Mouse (Mus musculus): ENCODE data around the gene Hist1h4h. TPM values are rescaled to one million over a fixed set of nuclear protein-coding genes. Genes with fewer than 3 reads are reported as not detected.
"Not testable (repeated sequence)": the region's sequence is repeated elsewhere in the genome, so short reads cannot be mapped to it uniquely, and the experiment has no call there.

Gene Hist1h4h
- polyA plus RNA-seq, 1 experiment from 2014 or later = 6.9 TPM

DNA sequence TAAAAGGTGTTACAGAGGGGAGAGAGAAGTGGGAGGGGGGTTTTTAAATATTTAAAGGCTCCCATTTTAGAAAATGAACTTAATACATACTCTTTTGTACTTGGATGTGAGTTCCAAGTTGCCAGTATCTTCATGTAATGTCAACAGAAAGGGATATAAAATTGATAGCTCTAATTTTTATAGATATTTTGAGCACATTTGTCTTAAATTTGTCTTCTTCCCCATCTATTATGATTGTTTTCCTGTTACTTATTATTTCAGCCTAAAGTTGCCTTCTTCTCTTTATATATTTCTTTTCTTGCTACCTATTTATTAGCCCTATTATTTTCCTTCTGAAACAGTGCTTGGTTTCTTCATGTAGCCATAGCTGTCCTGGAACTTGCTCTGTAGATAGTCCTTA is 22.1 kb downstream of the Hist1h4h start, which contains the start of gene Hist1h1d:
TSS of gene Hist1h1d (plus strand) at position 301 of the 400 bp plus-strand sequence.
- no peak for ATAC-seq (ENCODE audit: low FRiP score)
- Histone ChIP-seq H3K9ac (no peak within 1 kb of the TSS), H3K36me3 (no peaks in the 10 kb centered on the region), H3K4me2 (replicated peaks) (no peak within 1 kb of the TSS), H3K27ac (peak within 1 kb of the TSS; percentile 89), H3K9me3 (replicated peaks) (no peaks in the 10 kb centered on the region), H3K4me3 (no peak within 1 kb of the TSS), H3K4me1 (peaks cover 17% of the 10 kb centered on the region), H3K27me3 (no peaks in the 10 kb centered on the region)

DNA sequence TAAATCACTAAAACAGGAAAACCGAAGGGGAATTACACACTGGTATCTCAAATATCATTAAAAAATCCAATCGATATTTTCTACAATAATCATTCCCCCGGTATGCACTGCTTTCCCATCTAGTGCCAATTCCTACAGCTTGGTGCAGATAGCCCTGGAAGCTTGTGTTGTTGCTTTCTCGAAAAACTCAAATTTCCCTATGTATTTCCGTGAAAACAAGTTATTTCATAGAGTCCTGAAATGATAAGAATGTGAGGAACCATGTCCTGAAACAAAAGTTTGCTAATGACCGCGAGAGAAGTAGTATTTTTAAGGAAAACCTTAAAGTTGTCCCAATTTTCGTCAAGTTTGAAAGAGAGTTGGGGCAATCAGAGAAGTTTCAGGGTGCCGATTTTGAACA is 23.5 kb downstream of the Hist1h4h start:
- no peaks in the 10 kb centered on the region for H3K9me3 ChIP-seq (replicated peaks)
- H3K4me1 ChIP-seq = peaks cover 17% of the 10 kb centered on the region
- H3K36me3 ChIP-seq = no peaks in the 10 kb centered on the region
- H3K27ac ChIP-seq = peak overlapping the region; percentile 89
- peak overlapping the region; percentile 72 for H3K9ac ChIP-seq
- H3K27me3 ChIP-seq = no peaks in the 10 kb centered on the region
- no peak for ATAC-seq (ENCODE audit: low FRiP score)
- peak overlapping the region; percentile 46 for H3K4me3 ChIP-seq
- H3K4me2 ChIP-seq (replicated peaks) = peak overlapping the region; percentile 98
- whole genome bisulfite sequencing = 23% methylated on average over 9 of the region's 9 CpGs

GRCm38 (mm10) chr13:23554925-23555838 is 24.3 kb downstream of the Hist1h4h start:
- Histone ChIP-seq H3K27ac (peak overlapping the region; percentile 89), H3K4me2 (replicated peaks) (peak overlapping the region; percentile 98), H3K36me3 (no peaks in the 10 kb centered on the region), H3K27me3 (no peaks in the 10 kb centered on the region), H3K4me1 (peaks cover 17% of the 10 kb centered on the region), H3K9me3 (replicated peaks) (no peaks in the 10 kb centered on the region), H3K4me3 (peak overlapping the region; percentile 46), H3K9ac (peak overlapping the region; percentile 72)
- peak; percentile 89 for ATAC-seq (ENCODE audit: low FRiP score)
- under 1% methylated on average over 54 of the region's 54 CpGs for WGBS

GRCm38 (mm10) chr13:23555839-23556416 is 25.1 kb downstream of the Hist1h4h start:
- WGBS = under 1% methylated on average over 18 of the region's 18 CpGs
- Histone ChIP-seq H3K4me1 (peaks cover 13% of the 10 kb centered on the region), H3K27ac (peak overlapping the region; percentile 89), H3K9me3 (replicated peaks) (no peaks in the 10 kb centered on the region), H3K27me3 (no peaks in the 10 kb centered on the region), H3K4me2 (replicated peaks) (peak overlapping the region; percentile 98), H3K4me3 (peak overlapping the region; percentile 46), H3K9ac (peak overlapping the region; percentile 72), H3K36me3 (no peaks in the 10 kb centered on the region)
- ATAC-seq (ENCODE audit: low FRiP score) = peak; percentile 81

DNA sequence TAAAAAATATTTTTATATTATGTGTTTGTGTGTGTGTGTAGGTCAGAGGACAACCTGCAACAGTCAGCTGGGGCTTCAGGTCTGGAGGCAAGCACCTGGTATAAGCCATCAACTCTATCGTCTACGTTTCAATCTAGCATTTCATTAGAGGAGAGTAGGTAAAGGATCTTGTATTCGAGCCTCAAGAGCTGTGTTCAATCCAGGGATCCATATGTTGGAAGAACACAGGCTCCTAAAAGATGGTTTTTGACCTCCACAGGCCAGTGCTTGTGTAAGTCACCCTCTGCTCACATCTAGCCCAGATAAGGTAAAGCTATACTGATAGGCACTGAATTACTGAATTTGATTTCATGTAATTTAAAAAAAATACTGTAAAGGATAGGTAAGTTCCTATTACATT is 26.1 kb downstream of the Hist1h4h start:
- no peaks in the 10 kb centered on the region for H3K27me3 ChIP-seq
- no peak for ATAC-seq (ENCODE audit: low FRiP score)
- no peak overlapping the region for H3K4me3 ChIP-seq
- 0 out of 2 replicates have a peak overlapping the region, but pooled peaks have one; percentile 35 for H3K27ac ChIP-seq
- H3K9ac ChIP-seq = no peak overlapping the region
- no peaks in the 10 kb centered on the region for H3K36me3 ChIP-seq
- H3K4me2 ChIP-seq (replicated peaks) = peak overlapping the region; percentile 98
- peaks cover 11% of the 10 kb centered on the region for H3K4me1 ChIP-seq
- H3K9me3 ChIP-seq (replicated peaks) = no peaks in the 10 kb centered on the region
- WGBS = 75% methylated on average over 3 of the region's 3 CpGs

GRCm38 (mm10) chr13:23560699-23561098 is 29.8 kb downstream of the Hist1h4h start:
- WGBS = 17% methylated on average over 2 of the region's 2 CpGs
- H3K9me3 ChIP-seq (replicated peaks); H3K9ac ChIP-seq; H3K4me1 ChIP-seq; ATAC-seq (ENCODE audit: low FRiP score); H3K36me3 ChIP-seq; H3K27ac ChIP-seq; H3K4me2 ChIP-seq (replicated peaks); H3K4me3 ChIP-seq; H3K27me3 ChIP-seq: not testable (repeated sequence)

DNA sequence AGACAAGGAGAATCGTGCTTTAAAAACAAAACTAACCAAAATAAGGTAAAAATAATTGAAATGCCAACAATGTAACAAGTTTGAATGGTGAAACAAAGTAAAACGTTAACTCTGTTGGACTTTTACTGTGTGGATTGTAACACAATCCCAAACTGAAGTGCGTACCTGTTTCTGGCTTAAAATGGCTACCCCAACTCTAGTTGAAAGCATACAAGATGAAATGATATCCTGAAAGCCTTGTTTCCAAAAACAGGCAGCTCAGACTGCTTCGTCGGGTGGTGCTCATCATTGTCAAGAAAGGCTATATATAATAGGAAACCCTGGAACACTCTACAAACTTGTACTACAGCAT is 30.7 kb downstream of the Hist1h4h start:
- not testable (repeated sequence) for H3K4me1 ChIP-seq; ATAC-seq (ENCODE audit: low FRiP score); H3K27me3 ChIP-seq; H3K36me3 ChIP-seq; H3K9me3 ChIP-seq (replicated peaks)
- 0% methylated on average over 2 of the region's 5 CpGs for WGBS
- H3K9ac ChIP-seq = 0 out of 2 replicates have a peak overlapping the region, but pooled peaks have one; percentile 53
- peak overlapping the region; percentile 42 for H3K4me3 ChIP-seq
- H3K4me2 ChIP-seq (replicated peaks) = peak overlapping the region; percentile 85
- H3K27ac ChIP-seq = peak overlapping the region; percentile 98

GRCm38 (mm10) chr13:23561883-23562659 is 31.2 kb downstream of the Hist1h4h start, which contains the start of gene Hist1h3e:
Hist1h3e (minus strand) TSS chr13:23562369.
- Histone ChIP-seq H3K9ac (peak within 1 kb of the TSS; percentile 53), H3K27ac (peak within 1 kb of the TSS; percentile 98), H3K4me3 (peak within 1 kb of the TSS; percentile 42), H3K4me2 (replicated peaks) (peak within 1 kb of the TSS; percentile 85)
- peak; percentile 98 for ATAC-seq (ENCODE audit: low FRiP score)
- not testable (repeated sequence) for H3K36me3 ChIP-seq; H3K4me1 ChIP-seq; H3K27me3 ChIP-seq; H3K9me3 ChIP-seq (replicated peaks)
- 0% methylated on average over 50 of the region's 67 CpGs for WGBS

GRCm38 (mm10) chr13:23562699-23563462 is 32.0 kb downstream of the Hist1h4h start:
- peak; percentile 46 for ATAC-seq (ENCODE audit: low FRiP score)
- H3K9me3 ChIP-seq (replicated peaks) = no peaks in the 10 kb centered on the region
- no peaks in the 10 kb centered on the region for H3K27me3 ChIP-seq
- H3K4me2 ChIP-seq (replicated peaks) = peak overlapping the region; percentile 85
- H3K36me3 ChIP-seq = no peaks in the 10 kb centered on the region
- peak overlapping the region; percentile 42 for H3K4me3 ChIP-seq
- no peaks in the 10 kb centered on the region for H3K4me1 ChIP-seq
- H3K9ac ChIP-seq = peak overlapping the region; percentile 53
- H3K27ac ChIP-seq = peak overlapping the region; percentile 98
- 4% methylated on average over 18 of the region's 18 CpGs for WGBS

GRCm38 (mm10) chr13:23564482-23564881 is 33.6 kb downstream of the Hist1h4h start:
- no peaks in the 10 kb centered on the region for H3K4me1 ChIP-seq
- WGBS = 99% methylated on average over 2 of the region's 2 CpGs
- H3K9ac ChIP-seq = no peak overlapping the region
- no peaks in the 10 kb centered on the region for H3K9me3 ChIP-seq (replicated peaks)
- H3K36me3 ChIP-seq = no peaks in the 10 kb centered on the region
- H3K4me2 ChIP-seq (replicated peaks) = no peak overlapping the region
- no peak overlapping the region for H3K4me3 ChIP-seq
- ATAC-seq (ENCODE audit: low FRiP score) = no peak
- no peaks in the 10 kb centered on the region for H3K27me3 ChIP-seq
- H3K27ac ChIP-seq = no peak overlapping the region

DNA sequence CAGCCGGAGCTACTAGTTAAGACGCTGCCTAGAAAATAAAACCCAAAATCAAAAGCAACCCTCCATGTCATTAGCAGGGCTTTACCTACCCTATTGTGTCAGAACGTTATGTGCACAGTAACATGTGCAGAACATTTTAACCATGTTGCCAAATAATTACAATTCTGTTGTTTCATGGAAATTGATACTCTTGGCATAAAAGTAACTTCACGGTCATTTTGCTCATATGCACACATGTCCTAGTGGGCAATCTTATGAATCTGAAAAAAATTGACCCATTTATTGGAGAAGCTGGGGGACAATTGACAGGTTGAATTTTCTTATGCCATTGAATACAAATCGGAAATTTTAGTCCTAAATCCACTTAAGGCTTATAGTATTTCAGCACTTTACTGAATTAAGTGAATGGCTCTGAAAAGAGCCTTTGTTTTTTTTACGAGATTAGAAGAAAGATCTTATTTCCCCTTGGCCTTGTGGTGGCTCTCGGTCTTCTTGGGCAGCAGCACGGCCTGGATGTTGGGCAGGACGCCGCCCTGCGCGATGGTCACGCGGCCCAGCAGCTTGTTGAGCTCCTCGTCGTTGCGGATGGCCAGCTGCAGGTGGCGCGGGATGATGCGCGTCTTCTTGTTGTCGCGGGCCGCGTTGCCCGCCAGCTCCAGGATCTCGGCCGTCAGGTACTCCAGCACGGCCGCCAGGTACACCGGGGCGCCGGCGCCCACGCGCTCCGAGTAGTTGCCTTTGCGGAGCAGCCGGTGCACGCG is 39.6 kb downstream of the Hist1h4h start:
- not testable (repeated sequence) for H3K36me3 ChIP-seq; H3K27me3 ChIP-seq; H3K9me3 ChIP-seq (replicated peaks)
- Histone ChIP-seq H3K4me3 (peak overlapping the region; percentile 45), H3K4me2 (replicated peaks) (peak overlapping the region; percentile 81), H3K27ac (peak overlapping the region; percentile 96), H3K4me1 (peaks cover 19% of the 10 kb centered on the region), H3K9ac (peak overlapping the region; percentile 47)
- WGBS = 2% methylated on average over 22 of the region's 41 CpGs
- peak; percentile 7; the same call in 1 of the 2 replicates for ATAC-seq (ENCODE audit: low FRiP score)
